Mouse (Mus musculus) kidney, postnatal 0 days (tissue): Measurements from ENCODE around the gene Eps8l1. TPM values are rescaled to one million over a fixed set of nuclear protein-coding genes. Genes with fewer than 3 reads are reported as not detected.

ENCODE experiments used
- ATAC-seq: fragments of 200-750 bp; cut with Nextera tagmentation; replicated peaks from 2 replicates; pipeline ENCODE4 v1.8.0; 2017; ENCODE audit warnings: low read depth, moderate number of reproducible peaks, moderate TSS enrichment, moderate library complexity; ENCODE audit not compliant: low FRiP score
- DNase-seq: peaks from one replicate; pipeline ENCODE4 v3.0.0-alpha.2; 2016; ENCODE audit warnings: low spot score
- H3K27ac ChIP-seq: fragments of 300-500 bp; sonication (generic); 2 replicates; pipeline ENCODE4 v1.5.1; 2014; ENCODE audit warnings: mild to moderate bottlenecking
- H3K27me3 ChIP-seq: fragments of 300-500 bp; sonication (generic); 2 replicates; pipeline ENCODE4 v1.6.1; 2014; ENCODE audit warnings: low read length, mixed read lengths; ENCODE audit not compliant: insufficient read depth
- H3K36me3 ChIP-seq: fragments of 300-500 bp; sonication (generic); 2 replicates; pipeline ENCODE4 v1.6.1; 2014; ENCODE audit warnings: low read length, mixed read lengths; ENCODE audit not compliant: insufficient read depth
- H3K4me1 ChIP-seq: fragments of 300-500 bp; sonication (generic); replicated peaks from 2 replicates; pipeline ENCODE4 v1.6.1; 2014; ENCODE audit warnings: antibody characterized with exemption, low read length, mixed read lengths; ENCODE audit not compliant: insufficient read depth
- H3K4me2 ChIP-seq: fragments of 300-500 bp; sonication (generic); 2 replicates; pipeline ENCODE4 v1.6.1; 2014; ENCODE audit warnings: mild to moderate bottlenecking, low read length, moderate library complexity, mixed read lengths
- H3K4me3 ChIP-seq: fragments of 300-500 bp; sonication (generic); replicated peaks from 2 replicates; pipeline ENCODE4 v1.5.1; 2014; ENCODE audit warnings: low read depth, low read length
- H3K9ac ChIP-seq: fragments of 300-500 bp; sonication (generic); 2 replicates; pipeline ENCODE4 v1.6.1; 2014; ENCODE audit warnings: low read depth, low read length
- H3K9me3 ChIP-seq: fragments of 300-500 bp; sonication (generic); replicated peaks from 2 replicates; pipeline ENCODE4 v1.6.1; 2016; ENCODE audit warnings: low read length, inconsistent platforms, mixed read lengths
- CTCF ChIP-seq: IDR thresholded peaks from 2 replicates; pipeline ENCODE4 v1.5.1; 2016; ENCODE audit warnings: antibody characterized with exemption, low read depth, mild to moderate bottlenecking, moderate library complexity
- WGBS: fragments of 180-500 bp; shearing (Covaris S2); extraction: QIAGEN DNeasy Blood & Tissue Kit; methylation state at CpG from one replicate; pipeline ENCODE4 v1.1.7; 2014; 5-methylcytosine and 5-hydroxymethylcytosine counted together
- polyA plus RNA-seq: library from polyadenylated mRNA; unstranded; fragments of >200 nt; fragmentation: Nextera tagmentation; extraction: Ambion mirVana; gene quantifications from 2 replicates; pipeline ENCODE4 v1.2.1, GENCODE M21; 2015

The Eps8l1 gene
- polyA plus RNA-seq, 1 experiment from 2014 or later = 12.8 TPM

GRCm38 (mm10) chr7:4448439-4448838 is 12.0 kb upstream of the Eps8l1 start:
- Histone ChIP-seq H3K4me2 (no peak overlapping the region), H3K36me3 (no peaks in the 10 kb centered on the region), H3K4me3 (no peak overlapping the region), H3K9ac (no peak overlapping the region), H3K9me3 (no peaks in the 10 kb centered on the region), H3K27me3 (no peaks in the 10 kb centered on the region), H3K27ac (no peak overlapping the region), H3K4me1 (no peaks in the 10 kb centered on the region)
- DNase-seq (no peak), ATAC-seq (no peak)
- TF ChIP-seq CTCF = no peak
- 87% methylated on average over 3 of the region's 3 CpGs for WGBS

GRCm38 (mm10) chr7:4449211-4449610 is 11.3 kb upstream of the Eps8l1 start:
- no peaks in the 10 kb centered on the region for H3K9me3 ChIP-seq
- H3K4me3 ChIP-seq = no peak overlapping the region
- no peak for TF ChIP-seq CTCF
- no peak for DNase-seq
- H3K9ac ChIP-seq = no peak overlapping the region
- no peaks in the 10 kb centered on the region for H3K36me3 ChIP-seq
- H3K4me1 ChIP-seq = no peaks in the 10 kb centered on the region
- 21% methylated on average over 2 of the region's 2 CpGs for WGBS
- H3K4me2 ChIP-seq = no peak overlapping the region
- H3K27ac ChIP-seq = no peak overlapping the region
- H3K27me3 ChIP-seq = no peaks in the 10 kb centered on the region
- no peak for ATAC-seq

DNA sequence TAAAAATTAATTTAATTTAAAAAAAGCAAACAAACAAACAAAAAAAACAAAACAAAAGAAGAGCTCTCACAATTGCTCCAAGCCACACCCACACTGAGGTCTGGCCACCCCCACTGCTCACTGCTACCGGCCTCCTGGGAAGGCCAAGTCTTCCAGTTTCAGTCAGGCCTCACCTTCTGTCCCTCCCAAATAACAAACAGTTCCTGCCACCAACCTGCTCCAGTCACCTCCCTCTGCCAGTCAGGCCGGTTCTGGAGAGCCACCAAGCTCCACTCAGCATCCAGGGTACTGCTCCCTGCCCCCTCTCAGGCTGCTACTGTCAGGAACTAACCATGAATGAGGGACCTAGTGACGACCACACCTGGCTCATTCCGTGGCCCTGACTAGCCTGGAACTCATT is 7.8 kb upstream of the Eps8l1 start:
- WGBS = 19% methylated on average over 4 of the region's 4 CpGs
- H3K4me2 ChIP-seq = no peak overlapping the region
- H3K36me3 ChIP-seq = no peaks in the 10 kb centered on the region
- no peak overlapping the region for H3K9ac ChIP-seq
- no peak overlapping the region for H3K27ac ChIP-seq
- no peak for TF ChIP-seq CTCF
- no peaks in the 10 kb centered on the region for H3K27me3 ChIP-seq
- no peaks in the 10 kb centered on the region for H3K4me1 ChIP-seq
- DNase-seq = no peak
- ATAC-seq = 0 out of 2 replicates have a peak, but pooled peaks have one; percentile 13
- H3K9me3 ChIP-seq = no peaks in the 10 kb centered on the region
- H3K4me3 ChIP-seq = no peak overlapping the region

GRCm38 (mm10) chr7:4464194-4464824 is 3.8 kb downstream of the Eps8l1 start:
- H3K27me3 ChIP-seq = no peaks in the 10 kb centered on the region
- H3K4me2 ChIP-seq = peak overlapping the region; percentile 38
- H3K27ac ChIP-seq = peak overlapping the region; percentile 64
- DNase-seq (peak; percentile 32), ATAC-seq (peak; percentile 85)
- H3K9ac ChIP-seq = 0 out of 2 replicates have a peak overlapping the region, but pooled peaks have one; percentile 4
- 7% methylated on average over 12 of the region's 12 CpGs for WGBS
- H3K4me1 ChIP-seq = no peaks in the 10 kb centered on the region
- H3K9me3 ChIP-seq = no peaks in the 10 kb centered on the region
- no peaks in the 10 kb centered on the region for H3K36me3 ChIP-seq
- TF ChIP-seq CTCF = no peak
- no peak overlapping the region for H3K4me3 ChIP-seq

DNA sequence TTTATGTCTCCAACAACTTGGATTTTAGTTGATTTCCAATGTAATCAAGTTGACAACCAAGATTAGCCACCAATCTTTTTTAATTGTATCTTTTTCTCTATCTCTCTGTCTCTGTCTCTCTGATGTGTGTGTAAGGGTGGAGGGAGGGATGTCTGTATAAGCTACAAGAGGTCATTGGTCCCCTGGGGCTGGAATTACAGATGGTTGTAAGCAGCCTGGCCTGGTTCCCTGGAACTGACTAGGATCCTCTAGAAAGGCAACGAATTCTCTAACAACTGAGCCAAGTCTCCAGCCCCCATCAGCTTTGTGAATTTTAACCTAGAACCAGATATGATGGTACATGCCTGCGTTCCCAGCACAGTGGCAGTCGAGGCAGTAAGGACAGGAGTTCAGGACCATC is 7.3 kb downstream of the Eps8l1 start:
- Histone ChIP-seq H3K27ac (no peak overlapping the region), H3K4me1 (no peaks in the 10 kb centered on the region), H3K4me3 (no peak overlapping the region), H3K27me3 (no peaks in the 10 kb centered on the region; the same call in 1 of the 2 replicates), H3K4me2 (no peak overlapping the region), H3K9me3 (no peaks in the 10 kb centered on the region), H3K36me3 (no peaks in the 10 kb centered on the region), H3K9ac (no peak overlapping the region)
- no peak for ATAC-seq
- DNase-seq = no peak
- TF ChIP-seq CTCF = no peak
- 74% methylated on average over 3 of the region's 3 CpGs for WGBS

DNA sequence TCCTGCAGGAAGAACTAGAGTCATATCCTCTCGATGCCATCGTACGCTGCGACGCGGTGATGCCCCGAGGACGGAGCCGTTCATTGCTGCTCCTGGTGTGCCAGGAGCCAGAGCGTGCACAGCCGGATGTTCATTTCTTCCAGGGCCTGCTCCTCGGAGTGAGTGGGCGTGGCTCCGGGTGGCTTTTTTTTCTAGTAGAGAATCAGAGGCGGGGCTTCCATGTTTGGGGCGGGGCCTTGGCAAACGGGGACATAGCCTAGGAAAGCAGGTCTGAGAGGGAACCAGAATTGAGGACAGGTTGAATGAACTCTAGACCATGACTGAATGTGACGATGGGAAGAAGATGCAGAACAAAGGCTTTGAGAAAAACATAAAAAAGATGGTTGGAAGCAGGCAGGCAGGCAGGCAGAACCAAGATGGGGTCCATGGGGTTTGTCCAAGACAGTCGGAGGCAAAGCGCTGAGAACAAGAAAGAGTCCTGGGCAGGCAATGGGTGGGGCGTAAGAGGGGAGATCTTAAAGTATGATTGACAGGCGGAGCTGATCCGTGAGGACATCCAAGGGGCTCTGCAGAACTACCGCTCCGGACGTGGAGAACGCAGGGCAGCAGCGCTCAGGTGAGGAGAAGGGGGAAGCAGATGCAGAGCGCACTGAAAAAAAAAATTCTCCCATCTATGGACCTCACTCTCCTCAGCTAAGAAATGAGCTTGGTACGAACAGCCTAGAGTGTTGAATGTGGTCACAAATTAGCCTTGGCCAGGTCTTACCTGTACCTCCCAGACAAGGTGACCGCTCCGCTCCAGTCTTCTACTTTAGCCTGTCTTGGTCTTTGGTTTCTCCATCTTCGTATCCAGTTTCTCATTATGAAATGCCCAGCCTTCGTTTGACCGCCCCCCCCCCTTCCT is 10.1 kb downstream of the Eps8l1 start:
- no peak for TF ChIP-seq CTCF
- no peak overlapping the region for H3K27ac ChIP-seq
- no peaks in the 10 kb centered on the region for H3K4me1 ChIP-seq
- 3% methylated on average over 35 of the region's 35 CpGs for WGBS
- peak overlapping the region; percentile 64 for H3K4me2 ChIP-seq
- peak; percentile 64 for ATAC-seq
- H3K9me3 ChIP-seq = no peaks in the 10 kb centered on the region
- H3K27me3 ChIP-seq = no peaks in the 10 kb centered on the region; the same call in 1 of the 2 replicates
- H3K9ac ChIP-seq = peak overlapping the region; percentile 14; the same call in 1 of the 2 replicates
- H3K36me3 ChIP-seq = no peaks in the 10 kb centered on the region
- H3K4me3 ChIP-seq = peak overlapping the region; percentile 28
- DNase-seq = peak; percentile 89
